Mouse (Mus musculus) stomach, postnatal 0 days (tissue): ENCODE results near the gene Slc25a41. TPM values are rescaled to one million over a fixed set of nuclear protein-coding genes. Genes with fewer than 3 reads are reported as not detected.

Experiments
- ATAC-seq: fragments of 200-750 bp; cut with Nextera tagmentation; 2 replicates; pipeline ENCODE4 v1.8.0; 2017; ENCODE audit not compliant: low FRiP score, low TSS enrichment
- DNase-seq: peaks from one replicate; pipeline ENCODE4 v3.0.0-alpha.2; 2016; ENCODE audit warnings: low spot score
- H3K27ac ChIP-seq: fragments of 300-500 bp; sonication (generic); replicated peaks from 2 replicates; pipeline ENCODE4 v1.5.1; 2014; ENCODE audit warnings: mild to moderate bottlenecking, control low read depth
- H3K27me3 ChIP-seq: fragments of 300-500 bp; sonication (generic); 2 replicates; pipeline ENCODE4 v1.6.1; 2014; ENCODE audit warnings: low read length; ENCODE audit not compliant: control insufficient read depth, insufficient read depth
- H3K36me3 ChIP-seq: fragments of 300-500 bp; sonication (generic); 2 replicates; pipeline ENCODE4 v1.6.1; 2014; ENCODE audit warnings: low read length, mixed read lengths; ENCODE audit not compliant: control insufficient read depth, insufficient read depth
- H3K4me1 ChIP-seq: fragments of 300-500 bp; sonication (generic); replicated peaks from 2 replicates; pipeline ENCODE4 v1.6.1; 2014; ENCODE audit warnings: antibody characterized with exemption; ENCODE audit not compliant: control insufficient read depth, insufficient read depth
- H3K4me2 ChIP-seq: fragments of 300-500 bp; sonication (generic); replicated peaks from 2 replicates; pipeline ENCODE4 v1.6.1; 2014; ENCODE audit warnings: low read depth, mild to moderate bottlenecking, control low read depth, moderate library complexity
- H3K4me3 ChIP-seq: fragments of 300-500 bp; sonication (generic); 2 replicates; pipeline ENCODE4 v1.5.1; 2014; ENCODE audit warnings: low read depth, low read length, control low read depth
- H3K9ac ChIP-seq: fragments of 300-500 bp; sonication (generic); 2 replicates; pipeline ENCODE4 v1.6.1; 2014; ENCODE audit warnings: mild to moderate bottlenecking, low read length, control low read depth, mixed read lengths
- H3K9me3 ChIP-seq: fragments of 300-500 bp; sonication (generic); 2 replicates; pipeline ENCODE4 v1.6.1; 2016; ENCODE audit warnings: low read length; ENCODE audit not compliant: control insufficient read depth
- CTCF ChIP-seq: IDR thresholded peaks from 2 replicates; pipeline ENCODE4 v1.5.1; 2016; ENCODE audit warnings: antibody characterized with exemption, low read depth, mild to moderate bottlenecking, moderate library complexity
- EP300 ChIP-seq: optimal IDR thresholded peaks from 2 replicates; pipeline ENCODE3; 2016; ENCODE audit warnings: antibody characterized with exemption
- WGBS: fragments of 180-500 bp; shearing (Covaris S2); extraction: QIAGEN DNeasy Blood & Tissue Kit; methylation state at CpG from one replicate; pipeline ENCODE4 v1.1.7; 2014; 5-methylcytosine and 5-hydroxymethylcytosine counted together
- polyA plus RNA-seq: library from polyadenylated mRNA; unstranded; fragments of >200 nt; fragmentation: Nextera tagmentation; extraction: Ambion mirVana; gene quantifications from 2 replicates; pipeline ENCODE4 v1.2.1, GENCODE M21; 2015

Gene Slc25a41
- polyA plus RNA-seq, 1 experiment from 2014 or later = not detected

GRCm38 (mm10) chr17:57020960-57021359 lies 20.5 kb downstream of the Slc25a41 start:
- Histone ChIP-seq H3K9me3 (no peaks in the 10 kb centered on the region), H3K4me1 (no peaks in the 10 kb centered on the region), H3K4me3 (no peak overlapping the region), H3K36me3 (peaks cover 39% of the 10 kb centered on the region), H3K9ac (no peak overlapping the region), H3K27me3 (no peaks in the 10 kb centered on the region), H3K27ac (no peak overlapping the region), H3K4me2 (no peak overlapping the region)
- 88% methylated on average over 5 of the region's 5 CpGs for WGBS
- ATAC-seq (no peak), DNase-seq (no peak)
- no peak for TF ChIP-seq CTCF
- no peak for TF ChIP-seq EP300

DNA sequence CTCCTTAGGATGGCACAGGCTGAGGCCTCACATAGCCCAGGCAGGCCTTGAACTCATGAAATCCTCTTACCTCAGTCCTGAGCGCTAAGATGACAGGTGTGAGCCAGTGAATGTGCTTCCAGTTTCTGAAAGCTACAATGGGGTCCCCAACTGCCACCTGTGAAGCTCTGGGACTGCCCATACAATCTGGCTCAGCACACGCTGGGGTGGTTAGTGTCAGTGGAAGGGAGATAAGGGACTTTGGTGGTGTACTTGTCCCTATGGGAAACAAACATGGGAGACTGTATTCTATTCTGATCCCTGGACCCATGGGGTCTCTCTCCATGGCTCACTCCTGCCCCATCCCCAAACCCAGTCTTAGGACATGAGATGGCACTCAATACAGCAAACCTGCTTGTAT lies 21.8 kb downstream of the Slc25a41 start:
- Histone ChIP-seq H3K9ac (no peak overlapping the region), H3K27me3 (no peaks in the 10 kb centered on the region), H3K4me2 (no peak overlapping the region), H3K9me3 (no peaks in the 10 kb centered on the region), H3K4me1 (no peaks in the 10 kb centered on the region), H3K27ac (no peak overlapping the region), H3K4me3 (no peak overlapping the region), H3K36me3 (peaks cover 28% of the 10 kb centered on the region)
- ATAC-seq = no peak
- TF ChIP-seq EP300 (no peak), CTCF (no peak)
- DNase-seq = no peak
- 71% methylated on average over 2 of the region's 2 CpGs for WGBS

DNA sequence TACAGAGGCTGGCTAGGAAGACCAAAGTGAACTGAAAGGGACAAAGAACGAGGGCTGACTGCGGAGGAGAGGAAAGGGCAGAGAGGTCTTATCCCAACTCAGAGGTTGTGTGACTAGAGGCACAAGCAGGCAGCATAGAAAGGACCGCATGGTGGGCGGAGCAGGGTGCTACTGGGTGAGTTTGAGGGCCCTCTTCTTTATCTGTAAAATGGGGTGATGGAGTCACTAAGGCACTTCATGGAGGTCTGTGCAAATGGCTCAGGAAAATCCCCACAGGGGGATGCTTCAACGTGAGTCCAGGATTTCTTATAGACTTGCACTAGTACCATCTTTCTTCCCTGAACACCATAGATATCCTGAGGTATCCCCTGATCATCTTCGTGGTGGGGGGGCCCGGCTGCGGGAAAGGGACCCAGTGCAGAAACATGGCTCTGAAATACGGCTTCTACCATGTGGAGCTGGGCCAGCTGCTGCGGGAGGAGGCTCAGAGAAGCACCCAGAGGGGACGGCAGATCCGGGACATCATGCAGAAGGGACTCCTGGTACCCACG lies 29.1 kb downstream of the Slc25a41 start:
- TF ChIP-seq CTCF = no peak
- TF ChIP-seq EP300 = no peak
- no peak for ATAC-seq
- Histone ChIP-seq H3K4me1 (peaks cover 5% of the 10 kb centered on the region; the same call in 1 of the 2 replicates), H3K4me3 (peak overlapping the region; percentile 64; the same call in 1 of the 2 replicates), H3K9ac (peak overlapping the region; percentile 79; the same call in 1 of the 2 replicates), H3K9me3 (no peaks in the 10 kb centered on the region), H3K36me3 (no peaks in the 10 kb centered on the region), H3K4me2 (peak overlapping the region; percentile 86), H3K27me3 (no peaks in the 10 kb centered on the region), H3K27ac (peak overlapping the region; percentile 92)
- no peak for DNase-seq
- 63% methylated on average over 13 of the region's 13 CpGs for WGBS

GRCm38 (mm10) chr17:57011236-57012141 lies 30.0 kb downstream of the Slc25a41 start, which contains the start of the genes Gtf2f1 and Gm17949:
Gene Gtf2f1, minus strand, starts transcription at chr17:57011288.
Gene Gm17949, plus strand, starts transcription at chr17:57011469.
- Histone ChIP-seq H3K4me3 (peak within 1 kb of the TSS; percentile 64), H3K36me3 (peaks cover 3% of the 10 kb centered on the region; the same call in 1 of the 2 replicates), H3K9me3 (no peaks in the 10 kb centered on the region), H3K4me2 (peak within 1 kb of the TSS; percentile 90), H3K9ac (peak within 1 kb of the TSS; percentile 79), H3K27me3 (no peaks in the 10 kb centered on the region), H3K27ac (peak within 1 kb of the TSS; percentile 92), H3K4me1 (peaks cover 5% of the 10 kb centered on the region; the same call in 1 of the 2 replicates)
- WGBS = under 1% methylated on average over 51 of the region's 51 CpGs
- peak; percentile 48 for TF ChIP-seq CTCF
- TF ChIP-seq EP300 = no peak
- DNase-seq (peak; percentile 96), ATAC-seq (peak; percentile 90)

GRCm38 (mm10) chr17:57010911-57011235 lies 30.6 kb downstream of the Slc25a41 start:
- WGBS = 2% methylated on average over 19 of the region's 19 CpGs

More at GRCm38 (mm10) chr17:57010911-57011235, 30.6 kb downstream of the Slc25a41 start:
- peak overlapping the region; percentile 85 for H3K27ac ChIP-seq
- TF ChIP-seq EP300 = no peak
- no peak for TF ChIP-seq CTCF
- peak overlapping the region; percentile 90 for H3K4me2 ChIP-seq
- H3K4me1 ChIP-seq = peaks cover 5% of the 10 kb centered on the region; the same call in 1 of the 2 replicates
- ATAC-seq = peak; percentile 26
- no peaks in the 10 kb centered on the region for H3K27me3 ChIP-seq
- H3K36me3 ChIP-seq = peaks cover 5% of the 10 kb centered on the region; the same call in 1 of the 2 replicates
- DNase-seq = no peak
- H3K4me3 ChIP-seq = peak overlapping the region; percentile 64
- no peaks in the 10 kb centered on the region for H3K9me3 ChIP-seq
- H3K9ac ChIP-seq = peak overlapping the region; percentile 73
